19 mouse cellular contexts compared by ENCODE assay signal in the genomic region with DNA sequence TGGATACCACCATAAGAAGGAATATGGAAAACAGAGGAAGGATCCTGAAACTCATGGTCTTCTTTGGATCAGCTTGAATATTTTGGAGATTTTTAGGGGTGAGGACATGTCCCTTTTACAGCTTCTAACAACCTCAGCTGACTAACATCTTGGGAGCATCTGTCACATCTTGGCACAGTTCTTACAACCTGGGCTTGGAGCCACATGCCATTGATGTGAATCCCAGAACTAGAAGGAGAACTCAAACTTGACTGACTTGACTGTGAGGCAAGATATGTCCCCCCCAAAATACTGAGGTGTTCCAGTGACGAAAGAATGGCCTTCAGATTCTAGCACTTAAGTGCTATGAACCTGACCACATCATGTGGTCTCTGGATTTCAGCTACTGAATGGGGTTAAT.
DNase-seq lines count a peak whose midpoint lies in the region; ATAC-seq and TF ChIP-seq lines count a peak whose summit lies in the region.
"Had no signal": no experiment of that assay in that cellular context is flagged by ENCODE, and none has a peak within 500 bp of the region (broad histone marks: within the 10 kb centered on the region; RNA-seq: fewer than 3 reads in every experiment).

No protein-coding gene starts in this region.

- no peak for TF ChIP-seq EP300 in lung, postnatal 0 days (IDR thresholded peaks at IDR 0.05)

- no peaks in the 10 kb centered on the region for H3K36me3 ChIP-seq in heart, embryonic 12.5 days
- no peaks in the 10 kb centered on the region for H3K36me3 ChIP-seq in lung, postnatal 0 days (ENCODE audit: insufficient read depth, low read length)
- H3K36me3 ChIP-seq: heart, embryonic 13.5 days; midbrain, embryonic 10.5 days had no signal

- H3K27ac ChIP-seq in heart, embryonic 12.5 days (ENCODE audit: poor library complexity, severe bottlenecking), result no peak overlapping the region
- H3K27ac ChIP-seq in lung, postnatal 0 days (ENCODE audit: low read length), result no peak overlapping the region
- H3K27ac ChIP-seq: forebrain, embryonic 13.5 days; heart, embryonic 13.5 days; liver, embryonic 14.5 days; midbrain, embryonic 10.5 days; stomach, postnatal 0 days had no signal

- H3K4me1 ChIP-seq in heart, embryonic 12.5 days (replicated peaks), result 0 out of 2 replicates have a peak, but pooled peaks cover 6% of the 10 kb centered on the region
- no peaks in the 10 kb centered on the region for H3K4me1 ChIP-seq in lung, postnatal 0 days (ENCODE audit: insufficient read depth, low read depth, low read length)
- no peaks in the 10 kb centered on the region for H3K4me1 ChIP-seq in lung, adult 2 months (ENCODE audit: control insufficient read depth, insufficient read depth, low read length)
- H3K4me1 ChIP-seq: forebrain, embryonic 13.5 days; midbrain, embryonic 10.5 days had no signal

- H3K9ac ChIP-seq in heart, embryonic 12.5 days, result no peak overlapping the region
- no peak overlapping the region for H3K9ac ChIP-seq in lung, postnatal 0 days (replicated peaks; ENCODE audit: low read depth)
- H3K9ac ChIP-seq: forebrain, embryonic 13.5 days; heart, embryonic 13.5 days; liver, embryonic 14.5 days had no signal

- DNase-seq in heart, postnatal 14 days, result peak; percentile 33 to 55
- peak; percentile 14 for DNase-seq in lung, postnatal 0 days (ENCODE audit: low spot score)
- DNase-seq in lung, adult 2 months, result no peak
- peak; percentile 49 for DNase-seq in adipocyte (ENCODE audit: low spot score)
- peak; percentile 10 to 37 for DNase-seq in lung, postnatal 4 days
- no peak for DNase-seq in frontal cortex, postnatal 10 days (ENCODE audit: low spot score in 2 of 2)
- DNase-seq: adrenal gland, postnatal 36 days; cerebellum, adult 18-20 months; gastrocnemius, postnatal 25 days; kidney, adult 2 months; kidney, postnatal 14 days; right cerebral cortex, adult 18-20 months had no signal

- no peak overlapping the region for H3K4me3 ChIP-seq in heart, embryonic 12.5 days
- H3K4me3 ChIP-seq in lung, postnatal 0 days (ENCODE audit: low read depth, low read length), result no peak overlapping the region
- no peak overlapping the region for H3K4me3 ChIP-seq in lung, adult 2 months (replicated peaks; ENCODE audit: extremely low read depth, low read depth, low read length)
- H3K4me3 ChIP-seq: forebrain, embryonic 13.5 days; heart, embryonic 13.5 days; midbrain, embryonic 10.5 days had no signal

- WGBS in heart, embryonic 12.5 days, result 79% methylated on average over 1 of the region's 1 CpGs
- 70% methylated on average over 1 of the region's 1 CpGs for WGBS in lung, postnatal 0 days
- 72% methylated on average over 1 of the region's 1 CpGs for WGBS in lung, adult 2 months

- H3K27me3 ChIP-seq in heart, embryonic 12.5 days (replicated peaks), result 0 out of 2 replicates have a peak, but pooled peaks cover 3% of the 10 kb centered on the region
- H3K27me3 ChIP-seq in lung, postnatal 0 days (replicated peaks; ENCODE audit: insufficient read depth, low read length), result no peaks in the 10 kb centered on the region
- H3K27me3 ChIP-seq: forebrain, embryonic 13.5 days had no signal

- no peak for TF ChIP-seq CTCF in lung, postnatal 0 days (IDR thresholded peaks at IDR 0.05)
- no peak for TF ChIP-seq CTCF in lung, adult 2 months (IDR thresholded peaks at IDR 0.05; ENCODE audit: insufficient read depth, low read length)

- TF ChIP-seq POLR2A in lung, adult 2 months (IDR thresholded peaks at IDR 0.05; ENCODE audit: borderline replicate concordance, extremely low read depth, low read depth, low read length), result no peak

- no peak for ATAC-seq in heart, embryonic 12.5 days (ENCODE audit: insufficient number of reproducible peaks, low FRiP score)
- no peak for ATAC-seq in lung, postnatal 0 days
- ATAC-seq: activated CD4-positive, CD25-positive, alpha-beta regulatory T cell, adult 4 months; forebrain, embryonic 13.5 days had no signal

- no peak overlapping the region for H3K4me2 ChIP-seq in heart, embryonic 12.5 days
- no peak overlapping the region for H3K4me2 ChIP-seq in lung, postnatal 0 days (replicated peaks; ENCODE audit: low read depth, low read length)
- H3K4me2 ChIP-seq: forebrain, embryonic 13.5 days; heart, embryonic 13.5 days had no signal

- intact Hi-C loops in heart, postnatal 14 days (cut with DNase I), result no loop called here

- H3K9me3 ChIP-seq in heart, embryonic 12.5 days (replicated peaks), result no peaks in the 10 kb centered on the region
- no peaks in the 10 kb centered on the region for H3K9me3 ChIP-seq in lung, postnatal 0 days (ENCODE audit: low read length)
- H3K9me3 ChIP-seq: forebrain, embryonic 13.5 days; heart, embryonic 13.5 days; midbrain, embryonic 10.5 days had no signal

Comparison
In these comparisons a context has a peak if more than half of its experiments do, and no peak if none do; other contexts are left out.
1. DNase-seq: peak in heart, postnatal 14 days (2 of 2), lung, postnatal 0 days (single experiment), adipocyte (single experiment) and lung, postnatal 4 days (2 of 2); none in lung, adult 2 months (single experiment) and frontal cortex, postnatal 10 days (0 of 2).